Mouse (Mus musculus) kidney, postnatal 14 days (tissue): ENCODE data around the gene Anks1b.

Experiments used
- DNase-seq: peaks from one replicate; pipeline ENCODE4 v3.0.0; 2022; ENCODE audit warnings: mixed read lengths

Anks1b gene

GRCm38 (mm10) chr10:89975431-89975841 lies 102.1 kb downstream of the Anks1b start:
- no peak for DNase-seq

GRCm38 (mm10) chr10:89976577-89976976 lies 103.3 kb downstream of the Anks1b start:
- no peak for DNase-seq

GRCm38 (mm10) chr10:89994171-89994570 lies 120.9 kb downstream of the Anks1b start:
- no peak for DNase-seq

DNA sequence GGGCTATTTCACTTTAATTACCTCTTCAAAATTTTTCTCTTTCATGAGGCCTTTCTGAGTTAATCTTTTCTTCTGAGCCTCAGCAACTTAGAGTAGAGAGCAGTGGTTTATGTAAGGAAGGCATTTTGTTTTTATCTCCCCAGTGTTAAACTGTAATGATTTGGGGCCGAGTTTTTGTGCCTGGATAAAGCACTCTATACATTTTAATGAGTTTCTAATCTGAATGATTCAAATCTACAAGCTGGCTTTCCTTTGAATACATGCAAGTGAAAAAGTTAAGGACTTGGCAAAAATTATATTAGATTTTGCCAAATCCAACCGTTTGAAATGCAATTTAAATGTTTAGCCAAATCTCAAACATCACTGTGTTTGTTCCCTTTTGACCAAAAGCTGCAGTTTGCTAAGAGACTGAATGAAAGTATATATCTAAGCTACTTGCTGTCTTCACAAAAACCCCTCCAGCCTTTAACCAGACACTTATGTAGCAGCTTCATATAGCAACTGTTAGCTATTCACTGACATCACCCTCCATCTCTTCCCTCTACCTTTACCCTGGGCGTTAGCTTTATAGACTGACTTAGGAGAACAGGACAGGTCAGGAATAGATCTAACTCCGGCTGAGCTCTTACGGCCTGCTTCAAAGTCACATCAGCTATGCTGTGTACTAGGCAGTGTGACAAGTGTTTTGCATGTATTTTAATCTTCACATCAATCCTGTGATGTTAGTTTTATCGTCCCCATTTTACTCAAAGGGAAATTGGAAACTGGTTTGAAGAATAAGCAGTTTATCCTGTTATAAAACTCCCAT lies 122.5 kb downstream of the Anks1b start:
- DNase-seq = no peak

DNA sequence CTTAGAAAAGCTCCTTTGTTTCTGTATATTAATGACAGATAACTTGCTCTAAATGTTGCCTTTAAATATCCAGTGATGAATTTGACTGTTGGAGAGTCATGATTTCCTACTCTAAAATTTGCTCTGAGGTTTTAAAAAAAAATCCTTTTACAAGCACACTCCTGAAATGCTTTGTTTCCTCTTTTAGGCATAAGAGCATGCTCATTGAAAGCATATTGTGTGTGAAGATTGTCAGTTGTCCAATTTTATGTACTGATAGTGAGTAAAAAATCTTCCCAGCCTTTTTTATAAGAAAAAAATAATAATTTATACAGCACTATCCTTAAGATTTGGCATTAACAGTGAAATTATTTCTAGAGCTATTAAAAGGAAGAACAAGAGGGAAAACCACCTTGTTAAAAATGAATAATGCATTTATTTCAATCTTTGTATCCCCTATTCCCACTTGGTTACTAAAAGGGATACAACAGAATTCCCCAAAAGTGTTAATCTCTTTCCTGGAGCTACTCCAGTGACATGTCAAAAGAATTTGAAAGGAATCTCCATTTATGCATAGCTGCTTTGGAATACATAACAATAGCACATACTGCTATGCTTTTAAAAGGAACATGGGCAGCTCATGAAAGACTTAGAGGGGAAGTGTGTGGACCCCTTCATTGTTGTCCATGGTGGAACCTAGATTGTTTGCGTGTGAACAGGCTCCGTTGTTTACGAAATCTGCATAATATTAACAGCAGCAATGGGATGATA lies 130.8 kb downstream of the Anks1b start:
- DNase-seq = no peak

DNA sequence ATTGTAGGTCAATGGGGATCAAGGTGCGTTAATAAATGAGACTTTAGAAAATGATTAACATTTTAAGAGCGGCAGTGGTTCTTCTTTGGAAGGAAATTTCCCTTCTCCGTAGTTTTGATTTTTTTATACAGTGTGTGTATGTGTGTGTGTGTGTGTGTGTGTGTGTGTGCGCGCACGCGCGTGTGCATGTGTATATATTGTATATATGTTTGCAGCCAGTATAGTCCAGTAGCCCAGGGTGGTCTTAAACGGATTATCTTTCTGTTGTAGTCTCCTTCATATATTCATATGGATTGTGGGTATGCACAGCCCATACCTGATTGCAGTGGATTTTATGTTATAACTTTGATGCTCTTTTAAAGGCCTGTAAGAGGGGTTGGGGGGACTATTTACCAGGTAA lies 131.6 kb downstream of the Anks1b start:
- no peak for DNase-seq

GRCm38 (mm10) chr10:90033037-90033436 lies 159.7 kb downstream of the Anks1b start:
- DNase-seq = no peak

GRCm38 (mm10) chr10:90043287-90043686 lies 170.0 kb downstream of the Anks1b start:
- DNase-seq = no peak

DNA sequence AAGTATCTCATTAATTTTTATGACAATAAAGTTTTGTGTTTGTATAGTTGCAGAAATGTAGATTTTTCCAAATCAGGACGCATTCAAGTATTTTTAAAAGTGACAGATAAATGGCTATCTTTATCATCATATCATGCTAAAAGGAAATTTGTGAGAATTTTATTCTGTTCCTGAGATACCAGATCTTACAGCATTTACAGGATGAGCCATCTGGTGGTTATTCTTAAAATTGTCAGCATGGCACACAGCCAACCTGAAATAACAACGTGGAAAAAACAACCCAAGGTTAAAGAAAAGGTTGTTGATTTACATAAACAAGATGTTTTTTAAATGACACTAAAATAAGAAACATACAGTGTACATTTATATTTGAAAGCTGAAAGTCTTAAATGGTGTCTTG lies 170.5 kb downstream of the Anks1b start:
- peak; percentile 11 for DNase-seq

DNA sequence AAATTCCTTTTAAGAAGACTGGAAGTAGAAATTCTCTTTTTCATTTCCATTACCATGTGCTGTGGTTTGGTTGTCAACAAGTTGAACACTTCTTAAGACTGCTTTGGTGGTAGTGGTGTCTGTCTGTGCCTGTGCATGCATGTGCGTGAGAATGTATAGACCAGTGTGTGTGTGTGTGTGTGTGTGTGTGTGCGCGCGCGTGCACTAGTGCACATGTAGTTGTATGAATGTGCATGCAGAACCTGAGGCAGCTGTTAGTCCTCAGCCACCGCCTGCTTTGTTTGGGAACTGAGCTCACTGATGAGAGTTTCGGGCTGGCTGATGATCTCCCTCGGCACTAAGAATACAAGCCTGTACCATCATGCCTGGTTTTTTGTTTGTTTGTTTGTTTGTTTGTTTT lies 170.9 kb downstream of the Anks1b start:
- no peak for DNase-seq

DNA sequence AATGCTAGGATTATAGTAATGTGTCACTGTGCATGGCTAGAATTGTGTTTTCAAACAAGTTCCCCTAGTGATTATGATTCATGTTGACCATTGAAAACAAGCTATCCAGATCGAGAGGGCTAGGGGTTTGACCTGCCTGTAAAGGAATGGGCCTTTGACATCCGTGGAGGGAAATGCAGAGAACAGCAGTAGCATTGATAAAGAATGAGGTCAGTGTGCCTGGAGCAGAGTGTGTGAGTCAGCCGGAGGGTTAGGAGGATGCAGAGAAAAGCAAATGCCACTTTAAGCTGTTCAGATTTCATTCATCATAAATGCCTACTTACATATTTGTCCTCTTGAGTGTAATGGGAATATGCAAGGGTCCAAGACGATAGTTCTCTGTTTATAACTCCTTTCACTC lies 195.3 kb downstream of the Anks1b start:
- no peak for DNase-seq

- no peak for DNase-seq
Measured at GRCm38 (mm10) chr10:90077930-90078329, 204.6 kb downstream of the Anks1b start.

DNA sequence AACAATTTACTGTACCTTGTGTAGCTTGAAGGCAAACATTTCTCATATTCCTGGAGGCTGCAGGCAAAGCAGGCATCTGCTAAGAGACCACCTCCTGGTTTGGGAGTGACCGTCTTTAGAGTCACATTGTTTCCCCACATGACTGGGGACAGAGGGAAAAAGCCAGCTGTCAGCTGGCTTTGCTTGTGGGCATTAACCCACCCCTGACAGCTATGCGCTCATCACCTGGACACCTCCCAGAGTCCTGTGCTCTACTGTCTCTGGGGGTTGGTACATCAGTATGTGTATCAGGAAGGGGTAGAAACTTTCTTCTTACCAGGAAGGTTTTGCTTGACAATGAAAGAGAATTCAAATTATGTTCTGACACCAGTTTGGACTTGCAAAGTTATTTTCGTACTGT lies 207.8 kb downstream of the Anks1b start:
- no peak for DNase-seq

- peak; percentile 5 for DNase-seq
Measured at GRCm38 (mm10) chr10:90081630-90082029, 208.3 kb downstream of the Anks1b start.

DNA sequence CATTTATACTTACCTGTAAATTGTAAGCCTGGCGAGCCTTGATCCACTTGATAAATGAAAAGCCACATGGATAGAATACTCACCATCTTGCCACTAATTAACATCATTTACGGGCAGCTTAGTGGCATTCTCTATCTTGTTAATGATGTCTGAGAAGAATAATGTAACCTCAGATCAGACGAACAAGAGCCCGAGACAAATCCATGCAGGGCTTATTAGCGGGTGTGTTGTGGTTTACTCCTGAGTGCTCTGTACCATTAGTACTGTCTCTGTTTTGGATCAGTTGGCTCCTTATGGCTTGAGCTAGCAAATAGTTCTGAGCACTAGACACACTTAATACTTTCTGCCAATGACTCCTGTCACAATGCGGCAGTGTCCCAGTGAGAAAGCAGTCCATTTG lies 220.6 kb downstream of the Anks1b start:
- no peak for DNase-seq

DNA sequence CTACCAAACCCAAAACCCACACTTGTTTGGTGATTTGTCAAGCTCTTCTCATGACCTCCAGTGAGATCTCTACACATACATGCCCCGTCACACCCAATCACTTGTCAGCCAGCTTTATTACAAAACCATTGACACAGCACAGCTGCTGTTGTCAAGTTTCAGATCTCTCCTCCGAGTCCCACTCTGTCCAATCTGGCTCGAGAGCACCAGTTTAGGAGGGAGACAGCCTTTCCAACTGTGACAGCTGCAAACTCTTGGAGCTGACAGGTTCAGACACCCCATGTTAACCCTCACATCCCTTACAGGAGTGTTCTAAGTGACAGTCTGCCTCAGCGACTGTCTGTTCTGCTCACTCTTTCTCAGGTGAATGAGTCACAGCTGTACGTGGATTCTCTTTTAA lies 239.4 kb downstream of the Anks1b start:
- peak; percentile 48 for DNase-seq

DNA sequence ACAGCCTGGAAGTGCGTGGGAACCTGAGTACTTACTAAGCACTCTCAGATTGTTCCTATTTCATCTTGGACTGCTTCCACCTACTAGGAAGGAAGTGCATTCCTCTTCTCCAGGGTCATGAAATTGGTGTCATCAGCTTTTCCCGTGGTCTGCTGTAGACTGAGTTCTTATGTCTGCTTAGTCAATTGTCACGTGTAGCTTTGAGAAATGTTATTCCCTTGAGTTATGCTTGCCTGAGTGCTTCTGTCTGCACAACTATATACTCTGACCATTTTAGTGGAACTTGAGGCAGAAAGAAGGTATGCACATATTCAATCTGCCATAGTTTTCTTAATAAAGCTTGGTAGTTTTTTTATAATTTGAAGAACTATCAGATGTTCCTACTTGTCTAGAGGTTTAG lies 243.6 kb downstream of the Anks1b start:
- no peak for DNase-seq

GRCm38 (mm10) chr10:90117836-90118235 lies 244.5 kb downstream of the Anks1b start:
- DNase-seq = no peak

- DNase-seq = no peak
Measured at GRCm38 (mm10) chr10:90137538-90137937, 264.2 kb downstream of the Anks1b start.

DNA sequence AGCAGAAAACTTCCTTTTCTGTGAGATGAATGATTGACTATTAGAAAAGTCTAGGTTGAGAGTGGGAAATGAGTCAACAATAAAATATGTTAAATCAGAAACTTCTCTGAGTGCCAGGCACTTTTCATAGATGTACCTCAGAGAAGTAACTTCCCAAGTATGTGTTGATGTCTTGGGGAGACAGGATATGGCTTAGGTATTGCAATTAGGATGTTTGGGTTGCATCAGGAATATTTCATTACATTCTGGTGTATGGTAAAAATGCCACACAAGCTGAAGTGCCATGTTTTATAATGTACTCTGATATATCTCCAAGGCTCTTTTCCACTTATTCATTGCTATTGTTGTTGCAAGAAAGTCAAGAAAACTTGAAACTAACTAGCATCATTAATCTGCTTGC lies 267.6 kb downstream of the Anks1b start:
- DNase-seq = no peak

DNA sequence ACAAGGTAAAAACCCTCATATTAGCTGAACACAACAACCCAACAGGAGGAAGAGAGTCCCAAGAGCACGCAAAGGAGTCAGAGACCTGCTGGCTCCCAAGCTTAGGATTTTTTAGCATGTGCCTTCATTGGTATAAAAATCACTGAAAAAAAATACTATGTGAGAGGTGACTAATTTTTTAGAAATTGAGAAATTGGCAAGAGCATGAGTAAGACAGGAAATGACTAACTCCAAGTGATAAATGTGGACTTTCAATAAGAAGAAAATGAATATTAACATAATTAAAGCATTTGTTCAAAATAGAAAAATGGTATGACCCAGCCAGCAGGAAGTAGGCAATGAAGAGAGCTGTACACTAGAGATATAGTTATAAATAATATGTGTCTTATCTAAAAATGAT lies 271.1 kb downstream of the Anks1b start:
- no peak for DNase-seq

GRCm38 (mm10) chr10:90151510-90151909 lies 278.2 kb downstream of the Anks1b start:
- no peak for DNase-seq

DNA sequence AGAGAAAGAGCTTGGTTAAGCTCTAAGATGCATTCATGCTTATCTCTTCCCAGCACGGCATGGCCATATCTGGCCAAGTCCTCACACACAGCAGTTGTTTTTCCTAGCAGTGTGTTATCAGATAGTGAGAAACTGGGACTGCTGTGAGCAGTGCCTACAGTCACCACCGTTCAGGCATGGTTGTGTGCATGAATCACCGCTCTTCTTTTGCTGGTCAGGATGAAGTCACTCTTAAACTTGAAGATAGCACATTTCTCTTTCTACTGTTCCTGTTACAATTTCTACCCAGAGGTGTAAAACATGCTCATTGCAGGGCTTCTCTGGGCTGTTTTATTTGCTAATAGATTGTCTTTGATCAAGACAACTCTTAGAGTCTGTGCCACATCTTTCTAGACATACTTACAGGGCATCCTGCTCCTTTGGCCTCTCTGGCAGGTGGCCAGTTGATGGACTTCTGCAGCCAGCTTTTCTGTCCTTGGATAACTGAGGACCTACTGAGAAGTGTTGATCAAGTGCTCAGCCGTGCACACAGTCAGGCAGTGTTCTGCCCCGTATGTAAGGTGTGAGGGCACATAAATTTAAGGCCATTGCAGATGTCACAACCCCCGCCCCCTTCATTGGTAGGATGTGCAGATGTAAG lies 296.8 kb downstream of the Anks1b start:
- DNase-seq = no peak

- DNase-seq = no peak
Measured at GRCm38 (mm10) chr10:90190366-90190765, 317.1 kb downstream of the Anks1b start.
